Mouse (Mus musculus): ENCODE results near the gene Gm11042. TPM values are rescaled to one million over a fixed set of nuclear protein-coding genes. Genes with fewer than 3 reads are reported as not detected.

Gene Gm11042
- polyA plus RNA-seq, 1 experiment from 2014 or later = not detected

GRCm38 (mm10) chr12:74303418-74304294 lies 12.5 kb downstream of the Gm11042 start:
- TF ChIP-seq CTCF (IDR thresholded peaks at IDR 0.05; ENCODE audit: low read depth) (no peak), EP300 (optimal IDR thresholded peaks at IDR 0.05) (no peak)
- 60% methylated on average over 9 of the region's 9 CpGs for WGBS
- ATAC-seq (ENCODE audit: low FRiP score, low TSS enrichment) (no peak), DNase-seq (ENCODE audit: low spot score) (no peak)
- H3K36me3 ChIP-seq (ENCODE audit: control insufficient read depth, insufficient read depth, low read length) = no peaks in the 10 kb centered on the region
- H3K27me3 ChIP-seq (ENCODE audit: control insufficient read depth, insufficient read depth, low read length) = no peaks in the 10 kb centered on the region
- no peak overlapping the region for H3K27ac ChIP-seq (replicated peaks)
- H3K4me2 ChIP-seq (replicated peaks; ENCODE audit: low read depth) = no peak overlapping the region
- no peak overlapping the region for H3K9ac ChIP-seq (ENCODE audit: low read length)
- H3K9me3 ChIP-seq (ENCODE audit: control insufficient read depth, low read length) = no peaks in the 10 kb centered on the region
- H3K4me1 ChIP-seq (replicated peaks; ENCODE audit: control insufficient read depth, insufficient read depth) = no peaks in the 10 kb centered on the region
- H3K4me3 ChIP-seq (ENCODE audit: low read depth, low read length) = no peak overlapping the region

- H3K4me3 ChIP-seq (ENCODE audit: low read depth, low read length) = no peak overlapping the region
- no peak for ATAC-seq (ENCODE audit: low FRiP score, low TSS enrichment)
- no peaks in the 10 kb centered on the region for H3K4me1 ChIP-seq (replicated peaks; ENCODE audit: control insufficient read depth, insufficient read depth)
- no peak overlapping the region for H3K27ac ChIP-seq (replicated peaks)
- H3K9ac ChIP-seq (ENCODE audit: low read length) = no peak overlapping the region
- no peaks in the 10 kb centered on the region for H3K27me3 ChIP-seq (ENCODE audit: control insufficient read depth, insufficient read depth, low read length)
- no peak for DNase-seq (ENCODE audit: low spot score)
- H3K36me3 ChIP-seq (ENCODE audit: control insufficient read depth, insufficient read depth, low read length) = no peaks in the 10 kb centered on the region
- no peaks in the 10 kb centered on the region for H3K9me3 ChIP-seq (ENCODE audit: control insufficient read depth, low read length)
- TF ChIP-seq CTCF (IDR thresholded peaks at IDR 0.05; ENCODE audit: low read depth) (no peak), EP300 (optimal IDR thresholded peaks at IDR 0.05) (no peak)
- WGBS = 76% methylated on average over 6 of the region's 6 CpGs
- H3K4me2 ChIP-seq (replicated peaks; ENCODE audit: low read depth) = no peak overlapping the region
Measured at GRCm38 (mm10) chr12:74301559-74301958, 14.6 kb downstream of the Gm11042 start.

GRCm38 (mm10) chr12:74296374-74296773 lies 19.8 kb downstream of the Gm11042 start:
- H3K9me3 ChIP-seq (ENCODE audit: control insufficient read depth, low read length) = no peaks in the 10 kb centered on the region
- no peak for ATAC-seq (ENCODE audit: low FRiP score, low TSS enrichment)
- H3K27ac ChIP-seq (replicated peaks) = no peak overlapping the region
- no peak for TF ChIP-seq EP300 (optimal IDR thresholded peaks at IDR 0.05)
- no peak for TF ChIP-seq CTCF (IDR thresholded peaks at IDR 0.05; ENCODE audit: low read depth)
- no peak overlapping the region for H3K9ac ChIP-seq (ENCODE audit: low read length)
- no peaks in the 10 kb centered on the region for H3K27me3 ChIP-seq (ENCODE audit: control insufficient read depth, insufficient read depth, low read length)
- H3K36me3 ChIP-seq (ENCODE audit: control insufficient read depth, insufficient read depth, low read length) = no peaks in the 10 kb centered on the region
- 44% methylated on average over 5 of the region's 5 CpGs for WGBS
- DNase-seq (ENCODE audit: low spot score) = no peak
- no peak overlapping the region for H3K4me2 ChIP-seq (replicated peaks; ENCODE audit: low read depth)
- no peak overlapping the region for H3K4me3 ChIP-seq (ENCODE audit: low read depth, low read length)
- no peaks in the 10 kb centered on the region for H3K4me1 ChIP-seq (replicated peaks; ENCODE audit: control insufficient read depth, insufficient read depth)

- TF ChIP-seq CTCF (IDR thresholded peaks at IDR 0.05; ENCODE audit: low read depth) (peak; percentile 90), EP300 (optimal IDR thresholded peaks at IDR 0.05) (no peak)
- ATAC-seq (ENCODE audit: low FRiP score, low TSS enrichment) (no peak), DNase-seq (ENCODE audit: low spot score) (peak; percentile 53)
- H3K36me3 ChIP-seq (ENCODE audit: control insufficient read depth, insufficient read depth, low read length) = no peaks in the 10 kb centered on the region
- no peaks in the 10 kb centered on the region for H3K9me3 ChIP-seq (ENCODE audit: control insufficient read depth, low read length)
- 4% methylated on average over 4 of the region's 4 CpGs for WGBS
- H3K4me1 ChIP-seq (replicated peaks; ENCODE audit: control insufficient read depth, insufficient read depth) = no peaks in the 10 kb centered on the region
- no peak overlapping the region for H3K4me2 ChIP-seq (replicated peaks; ENCODE audit: low read depth)
- H3K4me3 ChIP-seq (ENCODE audit: low read depth, low read length) = no peak overlapping the region
- H3K9ac ChIP-seq (ENCODE audit: low read length) = no peak overlapping the region
- no peaks in the 10 kb centered on the region for H3K27me3 ChIP-seq (ENCODE audit: control insufficient read depth, insufficient read depth, low read length)
- no peak overlapping the region for H3K27ac ChIP-seq (replicated peaks)
Measured at GRCm38 (mm10) chr12:74293624-74294023, 22.6 kb downstream of the Gm11042 start.

- WGBS = 87% methylated on average over 4 of the region's 4 CpGs
- no peak for DNase-seq (ENCODE audit: low spot score)
- TF ChIP-seq EP300 (optimal IDR thresholded peaks at IDR 0.05) = no peak
- no peak for TF ChIP-seq CTCF (IDR thresholded peaks at IDR 0.05; ENCODE audit: low read depth)
- Histone ChIP-seq H3K4me3 (ENCODE audit: low read depth, low read length) (no peak overlapping the region), H3K4me2 (replicated peaks; ENCODE audit: low read depth) (no peak overlapping the region), H3K9ac (ENCODE audit: low read length) (no peak overlapping the region), H3K27me3 (ENCODE audit: control insufficient read depth, insufficient read depth, low read length) (no peaks in the 10 kb centered on the region), H3K36me3 (ENCODE audit: control insufficient read depth, insufficient read depth, low read length) (no peaks in the 10 kb centered on the region), H3K9me3 (ENCODE audit: control insufficient read depth, low read length) (no peaks in the 10 kb centered on the region), H3K27ac (replicated peaks) (no peak overlapping the region), H3K4me1 (replicated peaks; ENCODE audit: control insufficient read depth, insufficient read depth) (no peaks in the 10 kb centered on the region)
- no peak for ATAC-seq (ENCODE audit: low FRiP score, low TSS enrichment)
Measured at GRCm38 (mm10) chr12:74290983-74291382, 25.2 kb downstream of the Gm11042 start.

- Histone ChIP-seq H3K9ac (ENCODE audit: low read length) (no peak overlapping the region), H3K36me3 (ENCODE audit: control insufficient read depth, insufficient read depth, low read length) (no peaks in the 10 kb centered on the region), H3K27ac (replicated peaks) (no peak overlapping the region), H3K4me2 (replicated peaks; ENCODE audit: low read depth) (peak overlapping the region; percentile 67), H3K4me3 (ENCODE audit: low read depth, low read length) (peak overlapping the region; percentile 43), H3K27me3 (ENCODE audit: control insufficient read depth, insufficient read depth, low read length) (no peaks in the 10 kb centered on the region), H3K4me1 (replicated peaks; ENCODE audit: control insufficient read depth, insufficient read depth) (no peaks in the 10 kb centered on the region; the same call in 1 of the 2 replicates), H3K9me3 (ENCODE audit: control insufficient read depth, low read length) (no peaks in the 10 kb centered on the region)
- ATAC-seq (ENCODE audit: low FRiP score, low TSS enrichment) (no peak), DNase-seq (ENCODE audit: low spot score) (no peak)
- 7% methylated on average over 11 of the region's 11 CpGs for WGBS
- TF ChIP-seq EP300 (optimal IDR thresholded peaks at IDR 0.05) = no peak
- no peak for TF ChIP-seq CTCF (IDR thresholded peaks at IDR 0.05; ENCODE audit: low read depth)
Measured at GRCm38 (mm10) chr12:74284685-74285054, 31.5 kb downstream of the Gm11042 start.
